Mouse (Mus musculus) thymus, postnatal 25 days (tissue): Measurements from ENCODE around the gene Abca8b.
"Not testable (repeated sequence)": the region's sequence is repeated elsewhere in the genome, so short reads cannot be mapped to it uniquely, and the experiment has no call there.

Source experiments
- DNase-seq: peaks from one replicate; pipeline ENCODE4 v3.0.0; 2022

Abca8b gene

DNA sequence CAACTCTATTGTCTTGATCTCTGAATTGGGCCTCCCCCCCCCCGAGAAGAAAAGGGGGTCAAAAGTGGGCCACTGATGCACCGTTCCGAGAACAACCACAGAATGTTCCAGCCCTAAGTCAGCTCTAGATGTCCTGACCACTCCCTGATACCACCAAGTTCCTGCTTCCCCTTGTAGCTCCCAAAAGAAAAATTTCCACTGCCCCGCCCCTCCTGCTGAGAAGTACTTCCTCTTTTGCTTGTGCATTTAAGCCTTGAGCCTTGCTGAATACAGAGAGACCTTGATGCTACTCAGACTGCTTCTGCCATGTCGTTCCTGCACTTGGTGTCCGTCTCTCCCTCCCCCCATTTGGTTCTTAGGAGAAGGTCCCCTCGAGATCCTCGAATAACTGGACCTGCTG lies 82.5 kb downstream of the Abca8b start:
- not testable (repeated sequence) for DNase-seq

DNA sequence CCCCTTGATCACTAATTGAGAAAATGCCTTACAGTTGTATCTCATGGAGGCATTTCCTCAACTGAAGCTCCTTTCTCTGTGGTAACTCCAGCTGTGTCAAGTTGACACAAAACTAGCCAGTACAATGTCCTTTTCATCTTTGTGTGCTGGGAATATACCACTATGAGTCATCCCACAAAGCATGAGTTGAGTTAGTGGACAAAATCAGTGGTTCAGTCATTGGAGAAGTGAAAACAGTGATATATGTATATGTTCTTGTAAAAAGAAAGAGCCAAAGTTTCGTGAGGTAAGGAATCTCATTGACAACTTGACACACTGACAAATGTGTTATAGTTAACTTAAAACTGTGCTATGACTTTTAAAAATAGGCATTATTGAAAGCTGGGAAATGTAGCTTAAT lies 83.5 kb downstream of the Abca8b start:
- DNase-seq, result not testable (repeated sequence)

DNA sequence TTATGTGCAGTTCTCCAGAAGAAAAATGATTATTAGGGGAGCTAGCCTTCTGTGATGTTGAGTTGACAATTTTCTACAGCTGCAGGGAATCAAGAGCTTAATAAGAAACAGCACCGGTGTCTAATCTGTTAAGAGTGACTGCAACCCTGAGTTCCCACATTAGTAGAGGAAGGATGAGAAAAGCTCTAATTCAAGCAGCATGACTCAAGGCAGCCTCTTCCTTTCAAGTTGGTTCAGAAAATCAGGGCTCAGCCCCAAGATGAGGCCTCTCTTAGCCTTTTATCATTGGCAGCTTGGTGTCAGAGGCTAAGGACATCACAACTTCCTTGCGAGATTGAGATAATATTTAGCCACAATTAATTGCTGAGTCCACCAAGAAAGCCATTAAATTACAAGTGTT lies 85.8 kb downstream of the Abca8b start:
- DNase-seq, result no peak

DNA sequence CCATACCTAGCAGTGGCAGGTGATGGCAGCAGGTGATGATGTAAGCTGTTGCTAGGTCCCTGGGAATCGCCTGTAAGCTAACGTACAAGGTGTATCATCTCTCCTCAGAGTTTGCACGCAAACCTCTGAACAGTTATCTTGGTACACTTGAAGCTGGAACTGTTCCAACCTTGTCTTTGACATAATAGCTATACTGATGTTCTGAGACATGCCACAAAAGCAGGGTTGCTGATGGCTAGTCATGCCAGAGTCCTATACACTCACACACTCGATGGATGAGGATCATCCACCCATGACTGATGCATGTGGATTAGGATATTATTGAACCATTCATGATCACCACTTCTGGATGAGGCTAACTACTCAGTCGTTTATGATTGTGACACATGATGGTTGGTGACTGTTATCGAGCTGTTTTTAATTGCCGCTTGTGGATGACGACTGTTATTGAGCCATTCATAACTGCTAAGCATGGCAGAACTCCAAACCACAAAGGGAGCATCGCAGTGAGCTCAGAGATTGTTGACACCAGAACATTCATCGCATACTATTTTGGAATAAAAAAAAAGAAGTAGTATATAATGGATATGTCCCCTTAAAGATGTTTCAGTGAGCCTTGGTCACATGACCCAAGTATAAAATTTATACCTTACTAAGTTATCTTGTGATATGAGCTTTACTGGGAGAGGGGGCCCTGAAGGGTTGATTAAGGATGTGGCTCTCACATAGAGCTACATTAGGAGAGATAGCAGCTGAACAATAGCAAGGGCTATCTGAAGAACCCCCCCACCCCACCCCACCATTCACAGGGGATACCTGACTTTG lies 87.2 kb downstream of the Abca8b start:
- no peak for DNase-seq

DNA sequence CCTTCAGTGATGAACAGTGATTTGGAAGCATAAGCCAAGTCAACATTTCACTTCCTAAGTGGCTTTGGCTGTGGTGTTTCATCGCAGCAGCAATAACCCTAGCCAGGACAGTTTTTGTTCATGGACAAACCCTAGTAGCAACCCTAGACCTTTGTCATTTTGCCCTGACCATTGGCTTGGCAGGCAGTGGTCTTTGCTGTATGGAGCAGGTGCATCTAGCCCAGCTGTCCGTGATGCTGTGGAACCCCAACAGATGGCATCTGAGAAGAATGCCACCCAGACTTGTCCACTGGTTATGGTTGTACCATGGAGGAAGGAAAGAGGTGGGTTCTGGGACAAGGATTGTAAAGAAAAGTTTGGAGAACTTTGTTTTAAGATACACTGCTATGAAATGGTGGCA lies 88.1 kb downstream of the Abca8b start:
- no peak for DNase-seq

DNA sequence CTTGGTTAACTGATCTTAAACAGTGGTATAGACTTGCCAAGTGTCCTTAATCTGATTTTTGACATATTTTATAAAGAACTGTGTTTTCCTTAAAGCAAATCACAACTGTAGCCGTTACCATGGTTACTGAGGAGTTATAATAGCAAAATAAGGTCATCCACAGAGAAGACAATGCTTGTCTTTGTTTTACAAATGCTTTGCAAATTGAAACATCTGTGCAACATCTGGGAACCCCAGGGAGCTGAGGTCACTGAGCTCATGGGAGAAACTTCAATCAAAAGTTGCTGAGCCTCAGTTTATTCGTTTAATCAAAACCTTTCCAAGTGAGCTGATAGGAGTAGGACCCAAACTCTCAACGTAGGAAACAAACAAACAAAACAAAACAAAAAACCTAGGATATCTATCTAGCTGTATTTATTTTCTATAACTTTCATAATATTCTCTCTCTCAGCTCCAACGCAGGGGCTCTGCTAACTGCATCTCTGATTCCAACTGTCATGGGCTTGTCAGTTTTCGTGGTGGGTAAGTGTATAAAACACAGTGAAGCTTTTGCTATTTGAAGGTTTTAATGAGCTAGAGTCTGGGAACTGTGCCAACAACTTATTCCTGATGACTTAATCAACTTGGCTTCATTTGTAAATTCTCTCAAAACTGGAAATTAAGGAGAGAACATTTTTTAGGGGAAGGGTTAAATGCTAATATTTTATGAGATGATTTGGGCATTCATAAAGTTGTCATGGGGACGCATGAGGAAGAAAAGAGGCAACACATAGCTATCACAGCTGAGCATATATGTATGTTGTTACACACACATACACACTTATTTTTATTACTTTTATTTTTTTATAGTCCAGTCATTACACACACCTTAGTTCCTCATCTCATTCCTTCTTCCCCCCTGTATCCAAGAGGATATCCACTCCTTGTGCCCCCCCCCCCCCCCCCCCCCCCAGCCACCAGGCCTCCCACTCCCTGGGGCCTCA lies 92.7 kb downstream of the Abca8b start:
- DNase-seq, result no peak

DNA sequence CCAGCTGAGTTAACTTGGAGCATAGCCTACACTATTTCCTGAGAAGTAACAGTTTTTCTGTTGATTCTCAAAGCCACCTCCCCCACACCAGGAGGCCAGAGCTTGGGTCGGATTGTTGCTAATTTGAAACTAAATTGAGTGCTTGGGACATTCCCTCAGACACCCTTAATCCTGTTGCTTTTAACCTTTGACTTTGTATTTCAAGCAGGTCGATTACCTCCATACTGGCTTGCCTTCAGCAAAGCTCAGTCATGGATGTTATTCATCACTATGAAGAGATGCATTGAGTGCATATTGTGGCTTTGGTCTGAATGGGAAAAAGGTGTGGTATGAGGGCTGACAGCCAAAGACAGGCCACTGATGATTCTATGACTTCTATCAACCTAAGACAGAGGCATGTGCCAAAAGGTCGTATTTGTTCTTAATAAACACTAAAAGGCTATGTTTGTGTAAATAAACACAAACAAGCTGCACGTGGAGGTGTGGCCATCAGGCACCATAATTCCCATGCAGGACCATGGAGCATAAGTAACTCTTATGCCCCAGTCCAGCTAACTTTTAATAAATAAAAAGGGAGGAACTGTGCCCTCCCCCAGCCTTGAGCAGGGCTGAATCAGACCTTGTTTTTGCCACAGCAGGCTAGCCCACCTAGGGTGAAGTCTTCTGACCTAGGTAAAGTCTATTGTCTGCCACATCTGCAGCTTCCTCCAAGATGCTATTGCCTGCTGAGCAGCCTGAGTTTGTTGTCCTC lies 95.0 kb downstream of the Abca8b start:
- DNase-seq, result no peak

DNA sequence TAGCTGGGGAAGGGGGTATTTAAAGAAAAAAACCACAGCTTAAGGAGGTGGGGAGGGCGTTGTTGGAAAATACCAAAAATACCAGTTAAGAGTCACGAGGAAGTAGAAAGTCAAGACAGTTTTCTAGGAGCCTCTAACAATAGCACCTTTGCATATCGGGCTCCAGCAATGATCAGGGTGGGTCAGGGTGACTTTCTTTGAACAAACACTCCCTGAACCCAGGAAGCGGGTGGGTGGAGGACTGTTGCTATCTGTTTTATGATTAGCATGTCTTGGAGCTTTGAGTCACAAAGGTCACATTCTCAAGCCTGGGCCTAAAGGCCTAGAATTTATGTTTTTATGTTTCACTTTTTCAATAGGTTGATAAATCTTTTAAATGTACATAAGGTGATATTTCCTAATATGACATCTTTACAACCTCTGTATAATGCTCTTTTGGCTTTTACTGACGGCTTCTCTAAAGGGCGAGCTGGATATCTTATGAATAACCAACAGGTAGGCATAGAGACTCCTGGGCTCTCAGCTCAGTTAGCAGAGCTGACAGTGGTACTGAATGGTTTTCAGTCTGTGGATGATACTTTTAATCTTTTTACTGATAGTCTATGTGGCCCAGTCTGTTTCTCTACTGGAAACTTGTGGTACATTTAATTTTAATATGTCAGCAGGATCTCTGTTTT lies 96.7 kb downstream of the Abca8b start:
- DNase-seq, result no peak

DNA sequence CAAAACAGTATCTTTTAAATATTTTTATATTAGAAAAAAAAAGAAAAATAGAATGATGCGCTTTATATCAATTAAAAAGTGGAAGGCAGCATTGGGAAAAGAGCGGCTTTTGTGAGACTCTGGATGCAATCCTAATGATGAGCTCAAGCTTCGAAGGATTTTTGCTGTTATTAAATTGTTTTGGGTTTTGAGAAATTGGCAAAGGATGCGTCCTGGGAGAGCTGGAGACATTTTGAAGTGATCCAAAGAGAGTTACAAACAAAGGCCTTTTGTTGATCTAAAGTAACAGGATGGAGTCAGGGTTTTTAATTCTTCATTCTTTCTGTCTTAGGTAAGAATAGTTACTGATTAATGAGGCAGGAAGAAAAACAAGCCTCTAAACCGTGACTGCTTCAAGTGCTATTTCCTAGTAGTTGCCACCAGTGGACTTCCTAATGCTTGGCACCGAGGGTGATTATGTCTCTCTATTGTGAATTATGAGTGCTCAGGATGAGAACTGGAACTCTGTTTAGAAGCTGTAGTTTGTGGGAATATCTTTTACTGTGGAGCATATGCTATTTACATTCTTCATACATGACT lies 99.6 kb downstream of the Abca8b start:
- DNase-seq, result no peak

DNA sequence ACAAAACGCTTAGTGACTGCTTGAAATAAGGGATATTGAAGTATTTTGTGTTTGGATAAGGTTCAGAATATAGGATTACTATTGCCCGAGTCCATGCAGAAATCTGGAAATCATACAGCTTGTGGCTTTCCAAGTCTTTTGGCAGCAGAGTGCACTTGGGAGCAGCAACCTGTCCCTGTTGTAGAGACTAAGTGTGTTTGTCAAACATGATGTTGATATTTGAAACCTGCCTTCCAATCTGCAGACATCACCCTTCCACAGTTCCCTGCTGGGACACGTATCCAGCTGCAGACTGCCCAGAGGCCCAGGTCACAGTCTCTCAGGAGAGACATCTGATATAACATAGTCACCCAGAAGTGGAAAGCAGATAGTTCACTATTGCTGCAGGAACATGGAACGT lies 100.1 kb downstream of the Abca8b start:
- DNase-seq, result no peak

DNA sequence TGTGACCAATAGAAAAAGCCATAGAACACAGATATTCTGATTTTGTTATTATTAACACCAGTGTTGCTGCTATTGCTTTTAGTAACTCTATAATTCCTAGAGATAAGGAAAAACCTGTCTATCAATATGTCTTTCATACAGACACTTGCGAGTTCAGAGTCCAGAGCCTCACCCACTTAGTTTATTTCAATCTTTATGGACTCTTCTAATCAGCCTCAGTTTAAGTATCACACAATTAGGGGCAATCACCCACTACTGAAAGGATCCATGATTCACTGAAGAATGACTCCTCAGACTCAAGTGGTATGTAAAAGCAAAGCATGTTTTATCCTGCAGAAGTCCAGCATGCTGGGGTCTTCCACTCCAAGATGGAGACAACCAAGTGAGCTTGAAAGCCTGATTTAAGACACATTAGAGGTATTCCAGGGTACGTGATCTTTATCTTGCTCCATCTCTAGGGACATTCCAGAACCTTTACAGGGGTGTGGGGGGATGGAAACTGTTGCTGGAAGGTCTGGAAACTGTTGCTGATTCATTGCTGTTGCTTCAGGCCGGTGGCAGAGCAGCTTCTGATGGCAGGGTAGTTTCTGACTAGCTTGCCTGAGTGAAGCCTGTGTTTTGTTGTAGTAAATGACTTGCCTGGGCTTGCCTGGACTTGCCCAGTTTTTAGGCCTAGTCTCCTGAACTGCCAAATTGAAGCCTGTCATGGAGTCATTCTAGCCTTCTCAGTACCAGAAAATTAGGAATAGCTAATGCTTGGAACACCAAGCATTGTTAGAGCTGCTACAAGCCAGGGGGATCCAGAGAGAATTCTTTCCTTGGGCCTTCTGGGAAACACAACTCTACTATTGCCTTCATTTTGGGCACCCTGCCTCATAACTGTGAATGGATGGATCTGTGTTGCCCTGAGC lies 101.5 kb downstream of the Abca8b start:
- no peak for DNase-seq

DNA sequence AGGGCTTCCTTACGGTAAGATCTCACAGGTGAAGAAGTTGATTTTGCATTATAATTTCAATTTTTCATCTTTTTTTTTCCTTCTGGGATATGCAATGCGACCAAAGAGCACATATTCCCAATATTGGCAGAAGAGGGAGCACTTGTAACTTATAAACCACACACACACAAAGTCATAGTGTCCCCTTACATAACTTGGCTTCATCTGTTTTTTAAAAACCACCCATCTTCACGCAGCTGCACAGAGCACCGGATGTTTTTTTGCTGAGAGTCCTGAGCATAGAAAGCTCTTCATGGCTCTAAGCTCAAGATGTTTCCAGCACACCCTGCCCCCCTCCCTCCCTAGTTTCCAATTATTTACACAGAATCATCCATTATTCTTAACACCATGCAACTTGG lies 103.7 kb downstream of the Abca8b start:
- peak; percentile 8 for DNase-seq

DNA sequence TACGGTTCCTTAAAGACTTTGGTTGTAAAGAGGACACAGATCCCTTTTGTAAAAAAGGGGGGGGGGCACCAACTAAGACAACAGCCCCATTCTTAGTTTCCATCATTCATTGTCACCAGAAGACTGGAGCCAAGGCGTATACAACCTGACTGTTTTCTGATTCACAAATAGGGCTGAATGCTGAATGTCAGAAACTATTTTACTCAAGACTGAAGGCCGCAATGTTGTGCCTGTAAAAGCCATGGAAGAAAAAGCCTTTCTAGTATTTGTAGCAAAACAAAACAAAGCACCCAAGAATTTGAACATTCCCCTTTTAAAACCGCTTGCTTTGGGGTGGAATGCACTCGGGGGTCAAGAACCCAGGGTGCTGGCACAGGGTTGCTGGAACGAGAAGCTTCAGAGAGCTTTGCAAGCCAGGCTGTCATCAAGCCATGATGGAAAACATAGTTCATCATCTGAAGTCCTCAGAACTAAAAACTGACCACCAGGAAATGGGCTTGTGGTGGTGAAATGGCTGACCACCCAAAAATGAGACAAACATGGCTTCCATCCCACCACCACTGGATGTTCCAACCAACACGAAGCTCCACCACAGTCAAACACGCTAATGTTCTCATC lies 104.2 kb downstream of the Abca8b start:
- no peak for DNase-seq

DNA sequence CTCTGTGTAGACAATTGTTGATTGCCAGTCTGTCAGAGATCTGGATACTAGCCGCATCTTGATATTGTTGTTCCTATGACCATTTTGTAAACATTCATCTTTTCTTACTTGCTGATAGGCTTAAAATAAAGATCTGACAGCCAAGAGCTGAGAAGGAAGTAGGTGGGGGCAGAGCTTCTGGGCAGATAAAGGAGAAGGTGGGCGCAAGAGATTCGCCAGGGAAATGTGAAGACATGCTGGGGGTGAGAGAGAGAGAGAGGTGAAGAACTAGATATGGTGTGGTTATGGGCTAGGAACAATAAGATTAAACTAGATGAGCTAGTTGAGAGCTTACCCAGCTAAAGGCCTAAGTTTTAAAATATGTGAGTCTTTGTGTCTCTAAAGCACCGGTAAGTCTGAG lies 106.0 kb downstream of the Abca8b start:
- no peak for DNase-seq

DNA sequence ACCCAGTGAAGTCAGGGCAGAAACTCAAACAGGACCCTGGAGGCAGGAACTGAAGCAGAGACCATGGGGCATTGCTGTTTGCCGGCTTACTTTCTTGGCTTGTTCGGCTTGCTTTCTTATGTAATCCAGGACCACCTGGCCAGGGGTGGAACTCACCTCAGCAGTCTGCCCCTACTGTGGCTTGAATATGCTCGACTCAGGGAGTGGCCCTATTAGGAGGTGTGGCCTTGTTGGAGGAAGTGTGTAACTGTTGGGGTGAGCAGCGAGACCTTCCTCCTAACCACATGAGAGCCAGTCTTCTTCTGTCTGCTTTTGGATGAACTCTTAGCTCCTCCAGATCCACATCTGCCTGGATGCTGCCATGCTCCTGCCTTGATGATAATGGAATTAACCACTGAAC lies 108.9 kb downstream of the Abca8b start:
- DNase-seq, result no peak

DNA sequence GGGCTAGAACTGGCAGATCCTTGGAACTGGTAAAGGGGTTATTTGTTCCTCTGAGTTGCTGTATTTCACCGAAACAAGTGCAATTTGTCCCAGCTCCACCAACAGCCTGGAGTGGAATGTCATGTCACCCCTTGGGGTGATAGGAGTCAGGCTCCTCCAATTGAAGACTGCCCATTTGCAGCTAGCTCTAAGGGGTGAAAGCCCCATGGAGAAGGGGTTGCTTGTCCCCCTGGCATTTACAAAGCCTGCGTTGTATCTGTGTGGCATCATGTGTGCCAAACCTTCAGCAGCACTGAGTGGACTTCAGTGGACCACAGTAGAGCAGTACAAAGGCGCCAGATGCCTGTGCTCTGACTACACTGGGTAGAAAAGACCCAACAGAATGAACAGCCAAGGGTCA lies 110.1 kb downstream of the Abca8b start:
- DNase-seq, result no peak

DNA sequence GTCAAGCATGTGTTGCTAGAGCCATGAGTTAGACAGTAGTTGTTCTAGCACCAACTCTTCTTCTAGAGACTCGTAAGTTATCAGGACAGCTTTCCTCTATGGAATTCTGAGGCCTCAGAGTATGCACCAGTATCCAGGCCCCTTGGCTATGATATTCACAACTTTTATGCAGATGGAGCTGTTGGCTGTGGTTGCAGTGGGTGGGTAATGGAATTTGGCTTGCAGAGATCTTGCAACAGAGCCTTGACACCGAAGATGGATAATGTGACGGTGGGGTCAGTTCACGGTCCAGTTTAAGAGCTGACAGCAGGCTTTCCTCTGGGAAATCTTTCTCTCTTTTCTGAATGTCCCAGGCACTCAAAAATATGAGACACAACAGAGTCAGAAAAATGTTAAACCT lies 110.8 kb downstream of the Abca8b start:
- DNase-seq, result no peak

DNA sequence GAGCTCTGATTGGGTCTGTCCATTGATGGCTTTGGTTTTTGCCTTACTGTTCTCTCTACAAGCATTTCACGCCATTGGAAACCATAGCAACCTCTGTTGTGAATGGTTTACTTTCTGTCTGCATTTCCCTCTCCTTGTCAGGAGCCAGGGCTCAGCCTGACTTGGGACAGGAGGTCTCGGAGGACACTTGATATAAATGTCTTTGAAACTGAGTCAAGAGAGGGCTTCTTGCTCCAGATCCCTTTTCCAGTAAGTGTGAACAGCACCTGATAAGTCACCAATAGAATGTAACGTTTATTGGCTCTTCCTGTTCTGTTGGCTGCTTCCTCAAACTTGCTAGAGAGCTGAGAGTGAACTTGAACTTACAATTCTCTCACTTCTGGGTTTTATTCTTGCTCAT lies 111.5 kb downstream of the Abca8b start:
- no peak for DNase-seq
